Mouse (Mus musculus): ENCODE results near the gene Gnrhr.

- no peak for TF ChIP-seq CTCF (IDR thresholded peaks at IDR 0.05; ENCODE audit: extremely low read depth, insufficient read length, insufficient replicate concordance, low read depth, low read length)
- TF ChIP-seq POLR2A (IDR thresholded peaks at IDR 0.05; ENCODE audit: low read depth, low read length) = no peak
These were observed 6.3 kb downstream of the Gnrhr start for GRCm38 (mm10) chr5:86191356-86191755.
